Mouse (Mus musculus): Measurements from ENCODE around the gene Bmp8a. TPM values are rescaled to one million over a fixed set of nuclear protein-coding genes. Genes with fewer than 3 reads are reported as not detected.
A peak's percentile ranks its signal among the peaks of the same experiment; 100 is the strongest.
"Not testable (repeated sequence)": the region's sequence is repeated elsewhere in the genome, so short reads cannot be mapped to it uniquely, and the experiment has no call there.

The Bmp8a gene
- polyA plus RNA-seq, 1 experiment from 2014 or later: 0.14 TPM

- H3K9ac ChIP-seq (ENCODE audit: low read length); DNase-seq (ENCODE audit: low spot score, missing footprints); H3K4me2 ChIP-seq; H3K4me1 ChIP-seq (ENCODE audit: control insufficient read depth, insufficient read depth, low read length); H3K9me3 ChIP-seq (ENCODE audit: control insufficient read depth, low read length); H3K27ac ChIP-seq (ENCODE audit: low read depth, low read length); H3K36me3 ChIP-seq (ENCODE audit: control insufficient read depth, insufficient read depth, low read length); H3K27me3 ChIP-seq (ENCODE audit: control insufficient read depth, insufficient read depth, low read length); H3K4me3 ChIP-seq (ENCODE audit: low read depth, low read length): not testable (repeated sequence)
- 16% methylated on average over 27 of the region's 38 CpGs for WGBS
- ATAC-seq (ENCODE audit: low FRiP score): peak; percentile 27; the same call in 1 of the 2 replicates
Measured at GRCm38 (mm10) chr4:123322910-123323309, 20.1 kb downstream of the Bmp8a start.

- Histone ChIP-seq H3K4me2 (no peak overlapping the region), H3K27ac (ENCODE audit: low read depth, low read length) (no peak overlapping the region), H3K4me1 (ENCODE audit: control insufficient read depth, insufficient read depth, low read length) (no peaks in the 10 kb centered on the region), H3K27me3 (ENCODE audit: control insufficient read depth, insufficient read depth, low read length) (no peaks in the 10 kb centered on the region), H3K4me3 (ENCODE audit: low read depth, low read length) (no peak overlapping the region), H3K9me3 (ENCODE audit: control insufficient read depth, low read length) (no peaks in the 10 kb centered on the region), H3K36me3 (ENCODE audit: control insufficient read depth, insufficient read depth, low read length) (no peaks in the 10 kb centered on the region), H3K9ac (ENCODE audit: low read length) (no peak overlapping the region)
- ATAC-seq (ENCODE audit: low FRiP score): no peak
- 91% methylated on average over 3 of the region's 3 CpGs for WGBS
- no peak for DNase-seq (ENCODE audit: low spot score, missing footprints)
Measured at GRCm38 (mm10) chr4:123314497-123314896, 28.6 kb downstream of the Bmp8a start.

GRCm38 (mm10) chr4:123313010-123313409, 30.0 kb downstream of the Bmp8a start:
- no peaks in the 10 kb centered on the region for H3K9me3 ChIP-seq (ENCODE audit: control insufficient read depth, low read length)
- DNase-seq (ENCODE audit: low spot score, missing footprints) (no peak), ATAC-seq (ENCODE audit: low FRiP score) (no peak)
- no peak overlapping the region for H3K27ac ChIP-seq (ENCODE audit: low read depth, low read length)
- no peak overlapping the region for H3K4me2 ChIP-seq
- H3K4me3 ChIP-seq (ENCODE audit: low read depth, low read length): no peak overlapping the region
- 87% methylated on average over 6 of the region's 6 CpGs for WGBS
- H3K4me1 ChIP-seq (ENCODE audit: control insufficient read depth, insufficient read depth, low read length): no peaks in the 10 kb centered on the region
- H3K9ac ChIP-seq (ENCODE audit: low read length): no peak overlapping the region
- H3K36me3 ChIP-seq (ENCODE audit: control insufficient read depth, insufficient read depth, low read length): no peaks in the 10 kb centered on the region
- H3K27me3 ChIP-seq (ENCODE audit: control insufficient read depth, insufficient read depth, low read length): no peaks in the 10 kb centered on the region

GRCm38 (mm10) chr4:123311845-123312244, 31.2 kb downstream of the Bmp8a start:
- no peaks in the 10 kb centered on the region for H3K36me3 ChIP-seq (ENCODE audit: control insufficient read depth, insufficient read depth, low read length)
- H3K4me3 ChIP-seq (ENCODE audit: low read depth, low read length): no peak overlapping the region
- H3K9ac ChIP-seq (ENCODE audit: low read length): no peak overlapping the region
- no peak for DNase-seq (ENCODE audit: low spot score, missing footprints)
- H3K27me3 ChIP-seq (ENCODE audit: control insufficient read depth, insufficient read depth, low read length): no peaks in the 10 kb centered on the region
- H3K27ac ChIP-seq (ENCODE audit: low read depth, low read length): no peak overlapping the region
- 78% methylated on average over 7 of the region's 7 CpGs for WGBS
- H3K9me3 ChIP-seq (ENCODE audit: control insufficient read depth, low read length): no peaks in the 10 kb centered on the region
- no peak for ATAC-seq (ENCODE audit: low FRiP score)
- no peaks in the 10 kb centered on the region for H3K4me1 ChIP-seq (ENCODE audit: control insufficient read depth, insufficient read depth, low read length)
- H3K4me2 ChIP-seq: no peak overlapping the region

- WGBS: 60% methylated on average over 3 of the region's 3 CpGs
- ATAC-seq (ENCODE audit: low FRiP score) (no peak), DNase-seq (ENCODE audit: low spot score, missing footprints) (no peak)
- no peak overlapping the region for H3K4me2 ChIP-seq
- H3K27me3 ChIP-seq (ENCODE audit: control insufficient read depth, insufficient read depth, low read length): no peaks in the 10 kb centered on the region
- H3K9ac ChIP-seq (ENCODE audit: low read length): no peak overlapping the region
- peaks cover 3% of the 10 kb centered on the region for H3K36me3 ChIP-seq (ENCODE audit: control insufficient read depth, insufficient read depth, low read length)
- no peak overlapping the region for H3K4me3 ChIP-seq (ENCODE audit: low read depth, low read length)
- H3K9me3 ChIP-seq (ENCODE audit: control insufficient read depth, low read length): no peaks in the 10 kb centered on the region
- no peaks in the 10 kb centered on the region for H3K4me1 ChIP-seq (ENCODE audit: control insufficient read depth, insufficient read depth, low read length)
- H3K27ac ChIP-seq (ENCODE audit: low read depth, low read length): no peak overlapping the region
Measured at GRCm38 (mm10) chr4:123308292-123308691, 34.8 kb downstream of the Bmp8a start.

GRCm38 (mm10) chr4:123306999-123307398, 36.1 kb downstream of the Bmp8a start:
- no peak overlapping the region for H3K9ac ChIP-seq (ENCODE audit: low read length)
- DNase-seq (ENCODE audit: low spot score, missing footprints): no peak
- H3K4me1 ChIP-seq (ENCODE audit: control insufficient read depth, insufficient read depth, low read length): no peaks in the 10 kb centered on the region
- 93% methylated on average over 10 of the region's 10 CpGs for WGBS
- H3K4me3 ChIP-seq (ENCODE audit: low read depth, low read length): no peak overlapping the region
- ATAC-seq (ENCODE audit: low FRiP score): no peak
- H3K9me3 ChIP-seq (ENCODE audit: control insufficient read depth, low read length): no peaks in the 10 kb centered on the region
- no peak overlapping the region for H3K4me2 ChIP-seq
- H3K27ac ChIP-seq (ENCODE audit: low read depth, low read length): no peak overlapping the region
- H3K27me3 ChIP-seq (ENCODE audit: control insufficient read depth, insufficient read depth, low read length): no peaks in the 10 kb centered on the region
- peaks cover 5% of the 10 kb centered on the region for H3K36me3 ChIP-seq (ENCODE audit: control insufficient read depth, insufficient read depth, low read length)

- 42% methylated on average over 3 of the region's 3 CpGs for WGBS
- H3K4me1 ChIP-seq (ENCODE audit: control insufficient read depth, insufficient read depth, low read length): no peaks in the 10 kb centered on the region
- peaks cover 5% of the 10 kb centered on the region for H3K36me3 ChIP-seq (ENCODE audit: control insufficient read depth, insufficient read depth, low read length)
- peak; percentile 38; the same call in 1 of the 2 replicates for ATAC-seq (ENCODE audit: low FRiP score)
- no peaks in the 10 kb centered on the region for H3K9me3 ChIP-seq (ENCODE audit: control insufficient read depth, low read length)
- no peak overlapping the region for H3K4me2 ChIP-seq
- H3K4me3 ChIP-seq (ENCODE audit: low read depth, low read length): no peak overlapping the region
- no peak overlapping the region for H3K27ac ChIP-seq (ENCODE audit: low read depth, low read length)
- H3K9ac ChIP-seq (ENCODE audit: low read length): no peak overlapping the region
- H3K27me3 ChIP-seq (ENCODE audit: control insufficient read depth, insufficient read depth, low read length): no peaks in the 10 kb centered on the region
- peak; percentile 92 for DNase-seq (ENCODE audit: low spot score, missing footprints)
Measured at GRCm38 (mm10) chr4:123305789-123306188, 37.3 kb downstream of the Bmp8a start.

GRCm38 (mm10) chr4:123298980-123299670, 43.9 kb downstream of the Bmp8a start:
- ATAC-seq (ENCODE audit: low FRiP score): no peak
- Histone ChIP-seq H3K36me3 (ENCODE audit: control insufficient read depth, insufficient read depth, low read length) (peaks cover 40% of the 10 kb centered on the region), H3K4me2 (no peak overlapping the region), H3K9ac (ENCODE audit: low read length) (no peak overlapping the region), H3K4me3 (ENCODE audit: low read depth, low read length) (no peak overlapping the region), H3K27me3 (ENCODE audit: control insufficient read depth, insufficient read depth, low read length) (no peaks in the 10 kb centered on the region), H3K27ac (ENCODE audit: low read depth, low read length) (no peak overlapping the region), H3K4me1 (ENCODE audit: control insufficient read depth, insufficient read depth, low read length) (no peaks in the 10 kb centered on the region), H3K9me3 (ENCODE audit: control insufficient read depth, low read length) (no peaks in the 10 kb centered on the region)
- WGBS: 95% methylated on average over 11 of the region's 11 CpGs
- DNase-seq (ENCODE audit: low spot score, missing footprints): no peak

GRCm38 (mm10) chr4:123298226-123298625, 44.8 kb downstream of the Bmp8a start:
- Histone ChIP-seq H3K27me3 (ENCODE audit: control insufficient read depth, insufficient read depth, low read length) (no peaks in the 10 kb centered on the region), H3K9ac (ENCODE audit: low read length) (no peak overlapping the region), H3K27ac (ENCODE audit: low read depth, low read length) (no peak overlapping the region), H3K4me3 (ENCODE audit: low read depth, low read length) (no peak overlapping the region), H3K4me1 (ENCODE audit: control insufficient read depth, insufficient read depth, low read length) (no peaks in the 10 kb centered on the region), H3K36me3 (ENCODE audit: control insufficient read depth, insufficient read depth, low read length) (peaks cover 45% of the 10 kb centered on the region), H3K4me2 (no peak overlapping the region), H3K9me3 (ENCODE audit: control insufficient read depth, low read length) (no peaks in the 10 kb centered on the region)
- WGBS: 92% methylated on average over 4 of the region's 4 CpGs
- DNase-seq (ENCODE audit: low spot score, missing footprints) (no peak), ATAC-seq (ENCODE audit: low FRiP score) (no peak)

Data from midbrain, embryonic 11.5 days (tissue).